Mouse (Mus musculus) cerebellum, adult 8-10 months (tissue): Measurements from ENCODE around the gene Idnk.

Experiments
- DNase-seq: peaks from one replicate; pipeline ENCODE4 v3.0.0; 2022

The Idnk gene

DNA sequence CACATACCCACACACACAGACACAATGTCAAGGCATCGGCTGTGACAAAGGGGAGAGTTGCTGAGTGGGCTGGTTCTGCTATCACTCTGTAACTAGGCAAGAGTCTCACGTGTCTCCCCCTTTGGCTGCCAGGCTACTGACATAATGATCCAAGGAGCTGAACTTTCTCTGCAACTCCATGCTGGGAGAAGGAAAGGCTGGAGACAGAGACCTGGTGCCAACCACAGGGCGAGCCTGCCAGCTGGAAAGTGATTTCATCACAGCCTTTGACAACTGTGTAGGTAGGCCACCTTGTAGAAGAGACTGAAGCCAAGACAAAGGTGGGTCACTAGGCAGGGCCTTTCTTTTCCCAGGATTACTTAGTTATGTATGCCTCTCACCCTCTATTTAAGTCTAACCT lies 39.8 kb downstream of the Idnk start:
- no peak for DNase-seq

DNA sequence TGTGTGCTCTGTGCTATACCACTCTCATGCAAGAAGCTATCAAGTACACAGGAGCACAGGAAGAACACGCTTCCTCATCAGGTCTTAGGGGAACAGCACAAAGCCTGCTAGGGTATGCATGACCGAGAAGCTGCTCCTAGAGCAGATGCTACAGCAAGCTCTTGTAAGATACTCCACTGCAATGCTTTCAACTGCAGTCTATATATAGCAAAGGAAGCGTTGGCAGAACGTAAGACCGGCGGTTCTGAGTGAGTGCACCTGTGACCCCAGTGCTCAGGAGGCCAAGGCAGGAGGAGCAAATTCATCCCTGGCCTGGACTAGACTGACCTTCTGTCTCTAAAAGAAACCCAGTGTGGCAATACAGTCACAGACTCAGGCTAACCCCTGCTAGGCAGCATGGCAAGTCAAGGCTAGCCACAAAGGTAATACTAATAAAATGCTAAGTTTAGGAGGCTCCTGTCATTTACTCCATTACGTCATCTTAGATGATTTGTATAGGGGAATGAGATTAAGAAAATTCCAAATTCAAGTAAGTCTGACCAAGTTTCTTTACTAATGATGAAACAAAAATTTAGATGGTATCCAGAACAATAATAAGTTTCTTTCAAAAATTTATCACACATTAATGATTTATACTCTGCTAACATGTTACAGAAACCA lies 40.7 kb downstream of the Idnk start:
- no peak for DNase-seq

DNA sequence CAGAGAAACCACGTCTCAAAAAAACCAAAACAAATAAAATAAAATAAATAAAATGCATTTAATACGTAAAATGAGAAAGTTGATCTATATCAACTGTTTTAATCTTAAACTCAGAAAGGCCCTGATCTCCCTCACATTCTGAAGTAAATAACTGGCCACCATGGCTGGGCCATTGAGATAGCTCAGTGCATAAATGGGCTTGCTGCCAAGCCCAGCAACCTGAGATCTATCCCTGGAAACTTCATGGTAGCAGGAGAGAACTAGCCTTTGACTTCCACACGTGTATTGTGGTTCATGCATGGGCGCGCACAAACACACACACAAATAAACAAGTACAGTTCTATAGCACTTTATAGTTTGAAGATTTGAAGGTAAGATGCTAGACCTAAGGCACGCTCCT lies 43.9 kb downstream of the Idnk start:
- no peak for DNase-seq

DNA sequence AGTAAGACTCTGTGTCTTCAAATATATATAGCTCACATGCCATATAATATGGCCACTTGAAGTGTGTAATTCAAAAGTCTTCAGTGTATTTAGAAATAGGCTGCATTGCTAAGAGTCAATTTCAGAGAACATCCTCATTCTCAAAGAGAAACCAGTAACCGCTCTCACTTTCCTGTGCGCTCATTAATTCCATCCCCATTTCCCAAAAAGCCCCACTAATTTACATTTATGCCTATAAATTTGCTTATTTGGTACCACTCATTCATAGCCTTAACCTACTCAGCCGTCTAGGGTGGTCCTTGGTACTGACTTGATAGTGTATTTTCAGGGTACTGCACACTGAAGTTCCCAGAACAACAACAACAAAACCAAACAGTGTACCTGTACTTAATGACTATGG lies 44.5 kb downstream of the Idnk start:
- DNase-seq: no peak

DNA sequence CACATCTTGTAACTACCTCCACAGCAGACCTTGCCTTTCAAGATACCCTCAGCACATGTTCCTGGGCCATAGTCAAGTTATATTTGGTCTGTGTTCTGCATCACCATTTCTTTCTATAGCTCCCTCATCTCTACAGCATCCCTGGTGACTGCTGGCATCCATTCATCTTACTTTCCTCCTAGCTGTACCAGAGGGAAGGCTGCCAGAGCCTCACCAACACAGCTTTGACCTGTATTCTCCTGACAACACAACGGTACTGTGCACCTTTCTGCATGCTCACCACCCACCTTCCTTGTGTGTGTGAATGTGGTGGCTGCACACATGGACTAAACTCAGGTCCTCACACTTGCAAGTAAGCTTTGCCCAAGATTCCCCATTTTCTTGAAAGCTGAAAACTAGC lies 45.5 kb downstream of the Idnk start:
- DNase-seq: peak; percentile 56

DNA sequence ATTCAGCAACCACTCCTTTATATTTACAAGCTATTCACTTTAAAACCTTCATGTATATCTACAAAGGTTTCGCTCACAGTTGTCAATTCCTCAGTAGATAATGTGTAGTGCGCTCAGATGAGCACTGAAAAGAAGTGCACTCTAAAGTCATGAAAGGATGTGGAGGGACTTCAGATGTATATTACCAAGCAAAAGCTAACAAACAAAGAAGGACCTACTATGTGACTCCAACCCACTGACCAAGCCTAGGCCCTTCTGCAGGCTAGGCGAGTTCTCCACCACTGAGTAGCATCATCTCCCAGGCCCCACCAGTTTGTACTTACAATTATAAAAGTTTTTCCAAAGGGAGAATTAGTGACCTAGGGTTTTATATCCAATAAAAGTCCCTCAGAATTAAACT lies 46.8 kb downstream of the Idnk start:
- DNase-seq: no peak

DNA sequence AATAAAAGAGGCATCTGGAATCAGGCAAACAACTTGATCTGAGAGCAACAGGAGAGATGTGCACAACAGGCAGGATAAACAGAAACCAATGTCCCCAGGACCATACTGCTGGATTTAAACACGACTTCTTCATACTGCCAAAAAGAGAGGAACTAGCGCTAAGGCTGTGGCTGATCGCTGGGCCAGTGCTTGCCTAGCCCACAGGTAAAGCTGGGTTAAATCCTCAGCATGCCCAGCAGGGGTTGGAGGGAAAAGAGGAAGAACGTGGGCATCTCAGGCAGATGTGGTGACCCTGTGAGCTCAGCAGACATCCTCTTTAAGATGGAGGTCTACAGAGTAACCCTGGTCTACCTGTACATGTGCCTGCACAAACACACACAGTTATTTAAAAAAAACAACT lies 47.5 kb downstream of the Idnk start:
- no peak for DNase-seq

DNA sequence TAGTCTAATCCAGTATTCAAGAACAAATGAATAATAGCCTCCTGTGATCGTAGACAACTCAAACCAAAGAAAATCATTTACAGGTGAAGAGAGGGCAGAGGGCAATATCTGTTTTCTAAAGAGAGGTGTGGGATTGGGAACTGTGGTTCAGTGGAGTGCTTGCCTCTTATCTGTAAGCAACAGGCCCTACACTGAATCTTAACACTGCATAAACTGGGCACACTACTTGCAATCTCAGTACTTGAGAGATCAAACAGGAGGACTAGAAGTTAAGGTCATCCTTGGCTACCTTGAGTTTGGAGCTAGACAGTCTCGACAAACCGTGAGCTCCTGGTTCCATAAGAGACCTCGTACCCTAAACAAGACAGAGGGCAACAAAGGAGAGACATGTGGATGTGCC lies 48.6 kb downstream of the Idnk start:
- no peak for DNase-seq

DNA sequence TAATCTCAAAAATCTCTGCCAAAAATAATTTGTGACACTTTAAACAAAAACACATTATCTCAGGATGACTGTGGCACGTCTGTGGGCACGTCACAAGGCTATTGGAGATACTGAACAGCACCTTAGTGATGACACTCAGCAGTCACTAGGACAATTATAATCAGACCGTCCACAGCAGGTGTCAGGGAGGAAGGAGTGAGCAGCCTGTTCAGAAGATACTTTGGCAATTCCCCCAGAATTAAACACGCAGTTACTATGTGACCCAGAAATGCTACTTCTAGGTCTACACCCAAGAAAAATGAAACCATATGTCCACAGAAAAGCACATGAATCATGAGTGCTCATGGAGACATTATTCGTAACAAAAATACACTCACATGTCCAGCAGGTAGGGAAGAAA lies 53.0 kb downstream of the Idnk start:
- peak; percentile 58 for DNase-seq

DNA sequence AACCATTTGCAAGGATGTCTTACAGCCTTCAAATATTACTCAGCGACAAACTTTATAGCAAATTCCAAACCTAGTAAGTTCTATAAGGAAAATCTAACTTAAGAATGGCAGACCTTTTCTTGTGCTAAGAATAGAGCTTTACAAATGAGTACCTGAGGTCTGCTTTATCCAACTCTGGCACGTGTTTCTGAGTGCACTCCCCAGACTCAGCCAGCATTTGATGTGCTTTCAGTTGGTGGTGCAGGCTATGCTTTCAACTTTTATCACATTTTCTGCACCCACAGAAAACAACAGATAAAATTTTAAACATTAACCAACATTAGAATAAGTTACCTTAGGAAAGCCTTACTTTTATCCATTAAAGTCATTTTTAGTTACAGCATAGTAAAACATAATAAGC lies 55.1 kb downstream of the Idnk start:
- no peak for DNase-seq

DNA sequence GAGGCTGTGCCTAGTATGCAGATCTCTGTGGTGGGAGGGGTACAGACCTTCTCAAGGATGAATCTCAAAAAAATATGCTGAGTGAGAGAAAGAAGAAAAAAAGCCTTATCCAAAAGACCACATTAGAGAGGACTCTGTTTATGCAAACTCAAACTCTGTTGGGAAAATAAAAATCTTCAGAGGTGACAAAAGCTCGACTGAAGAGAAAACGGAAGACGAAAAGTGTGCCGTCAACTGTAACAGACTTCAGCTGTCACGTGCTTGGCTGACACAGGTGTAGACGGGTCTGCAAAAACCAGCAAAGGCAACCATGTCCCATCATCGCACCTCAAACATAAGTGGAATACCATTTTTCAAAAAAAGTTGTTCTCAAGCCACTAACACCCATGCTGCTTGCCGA lies 56.4 kb downstream of the Idnk start:
- no peak for DNase-seq
